Mouse (Mus musculus) gastrocnemius, postnatal 36 days (tissue): ENCODE measurements around the gene Pcna. TPM values are rescaled to one million over a fixed set of nuclear protein-coding genes. Genes with fewer than 3 reads are reported as not detected.
A peak's percentile ranks its signal among the peaks of the same experiment; 100 is the strongest.

Experiments used
- DNase-seq, 2 experiments: peaks; one replicate each; pipeline ENCODE4 v3.0.0; 2022
- intact Hi-C: fragments of 180-260 bp; cut with DNase I; formaldehyde crosslinking; loops from one replicate; pipeline ENCODE4 v1.15.1; 2025
- total RNA-seq, 2 experiments: library from RNA; stranded (reverse); gene quantifications; 2 replicates each; pipeline ENCODE4 v1.2.3; 2021

Pcna gene
- total RNA-seq, 2 experiments from 2014 or later: 19.7 to 20.7 TPM

DNA sequence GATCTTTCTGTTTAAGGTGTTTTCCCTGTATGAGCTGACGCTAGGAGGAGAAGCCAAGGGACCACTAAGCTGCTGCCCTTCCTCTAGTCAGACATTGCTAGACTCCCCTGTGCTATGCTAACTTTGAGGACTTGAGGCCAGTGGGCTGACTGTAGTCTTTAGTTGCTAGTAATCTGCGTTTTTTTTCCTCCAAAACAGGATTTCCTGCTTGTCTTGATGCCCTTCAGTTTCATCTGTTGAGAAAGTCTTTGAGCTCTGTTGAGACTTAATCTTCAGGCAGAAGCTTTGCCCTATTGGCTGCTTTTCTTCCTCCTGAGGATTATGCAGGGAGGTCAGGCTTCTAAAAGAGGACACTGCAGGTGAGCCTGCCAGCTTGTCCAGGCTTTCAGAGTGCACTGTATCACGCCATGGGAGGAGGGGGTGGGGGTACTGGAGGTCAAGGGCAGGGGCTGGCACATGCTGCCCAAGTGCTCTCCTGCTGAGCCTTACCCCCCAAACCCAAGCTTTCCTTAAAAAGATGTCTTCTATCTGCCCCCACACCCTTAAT, 26.3 kb upstream of the Pcna start:
- DNase-seq: no peak
- intact Hi-C loops: no loop called here

GRCm38 (mm10) chr2:132278273-132278853, 25.2 kb upstream of the Pcna start:
- DNase-seq: no peak
- intact Hi-C loops: no loop called here

DNA sequence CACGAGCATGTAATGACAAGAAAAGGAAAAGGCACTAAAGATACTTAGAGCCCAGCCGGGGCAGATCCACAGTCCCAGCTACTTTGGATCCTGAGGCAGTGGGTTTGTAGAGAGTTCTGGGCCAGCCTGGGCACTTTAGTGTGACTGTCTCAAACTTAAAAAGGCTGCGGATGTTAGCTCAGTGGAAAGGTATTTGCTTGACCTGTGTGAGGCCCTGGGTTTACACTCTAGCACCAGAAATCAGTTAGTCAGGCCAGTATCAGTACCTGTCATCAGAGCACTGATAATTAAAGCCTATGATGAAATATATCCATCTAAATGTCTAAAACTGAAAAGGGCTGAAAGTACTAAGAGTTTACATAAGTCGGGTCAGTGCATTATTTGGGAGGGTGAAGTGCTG, 23.1 kb upstream of the Pcna start:
- no peak for DNase-seq
- intact Hi-C loops: no loop called here

GRCm38 (mm10) chr2:132275527-132275926, 22.4 kb upstream of the Pcna start:
- intact Hi-C loops: no loop called here
- no peak for DNase-seq

- intact Hi-C loops: no loop called here
- DNase-seq: no peak
These were observed 19.7 kb upstream of the Pcna start for GRCm38 (mm10) chr2:132272694-132273389.

DNA sequence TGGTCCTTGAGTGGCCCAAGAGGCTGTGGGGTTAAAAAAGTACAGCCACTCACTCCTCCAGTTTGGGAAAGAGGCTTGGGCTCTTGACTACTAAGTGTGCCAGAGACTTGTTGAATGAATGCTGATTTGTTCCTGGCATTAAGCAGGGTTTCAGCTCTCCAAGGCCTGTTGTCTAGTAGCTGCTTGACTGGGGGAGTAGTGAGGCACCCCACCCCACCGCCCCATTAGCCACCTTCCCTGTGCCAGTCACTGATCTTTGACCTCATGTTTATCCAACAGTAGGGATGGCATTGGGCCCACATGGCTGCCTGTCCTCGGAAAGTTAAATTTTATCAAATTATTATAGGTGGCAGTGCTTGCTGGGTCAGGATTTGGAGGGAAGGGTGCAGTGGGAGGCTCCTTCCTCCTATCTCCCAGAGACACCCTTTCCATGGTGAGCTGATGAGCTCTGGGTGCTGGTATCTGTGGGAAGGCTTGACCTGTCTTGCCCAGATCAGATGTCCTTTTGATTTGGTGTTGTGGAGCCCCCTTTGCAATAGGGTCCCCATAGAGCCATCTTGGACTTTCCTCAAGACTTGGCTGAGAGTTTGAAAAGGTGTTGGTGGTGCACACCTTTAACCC, 17.3 kb upstream of the Pcna start:
- intact Hi-C loops: no loop called here
- DNase-seq: no peak

DNA sequence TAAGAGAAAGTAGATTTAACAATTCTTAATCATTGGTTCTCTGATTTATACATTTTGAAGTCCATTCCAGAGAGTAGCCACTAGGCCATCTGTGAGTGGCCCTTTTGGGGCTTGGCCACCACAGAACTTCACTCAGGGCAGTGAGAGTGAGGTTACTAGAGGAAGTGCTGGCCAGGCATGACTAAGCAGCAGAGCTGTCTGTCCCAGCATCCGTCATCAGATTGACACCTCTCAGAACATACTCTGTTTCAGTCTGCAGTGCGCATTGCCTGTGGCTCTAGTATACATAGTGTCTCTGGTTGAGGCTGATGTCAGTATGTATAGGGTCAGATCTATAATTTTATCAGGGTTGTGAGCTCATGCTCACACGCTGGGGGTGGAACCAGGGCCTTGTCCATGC, 16.1 kb upstream of the Pcna start:
- no peak for DNase-seq
- intact Hi-C loops: no loop called here

DNA sequence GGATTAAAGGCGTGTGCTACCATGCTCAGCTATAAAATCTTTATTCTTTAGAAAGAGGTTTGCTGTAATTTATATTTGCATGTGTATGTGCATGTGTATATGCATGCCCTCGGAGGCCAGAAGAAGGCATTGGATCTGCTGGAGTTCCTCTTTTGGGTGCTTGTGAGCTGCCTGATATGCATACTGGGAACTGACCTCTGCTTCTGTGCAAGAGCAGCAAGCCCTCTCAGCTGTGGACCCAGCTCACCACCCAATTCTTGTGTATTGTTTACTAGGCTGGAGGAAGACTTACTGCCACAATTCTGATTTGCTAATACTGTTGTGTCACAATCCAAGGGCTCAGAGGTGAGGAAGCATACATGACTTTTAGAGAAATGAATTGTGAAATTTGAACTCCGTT, 13.0 kb upstream of the Pcna start:
- DNase-seq: no peak
- intact Hi-C loops: no loop called here

- intact Hi-C loops: no loop called here
These were observed 12.1 kb upstream of the Pcna start for GRCm38 (mm10) chr2:132265196-132265595.

DNA sequence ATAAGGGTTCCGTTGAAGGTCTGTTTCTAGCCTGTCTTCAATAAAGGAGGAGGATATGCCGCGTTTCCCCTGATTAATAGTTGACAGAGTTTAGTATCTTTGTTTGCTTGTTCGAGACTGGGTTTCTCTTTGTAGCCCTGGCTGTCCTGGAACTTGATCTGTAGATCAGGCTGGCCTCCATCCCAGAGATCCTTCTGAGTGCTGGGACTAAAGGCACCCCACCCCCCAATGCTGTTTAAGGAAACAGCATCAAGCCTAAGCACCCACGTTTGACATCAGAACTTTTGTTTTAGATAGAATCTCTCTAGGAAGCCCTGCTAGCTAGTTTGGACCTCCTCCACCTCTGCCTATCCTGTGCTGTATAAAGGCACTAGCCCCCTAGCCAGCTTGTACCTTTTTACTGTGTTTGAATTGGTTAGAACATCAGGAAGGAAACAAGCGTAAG, 11.2 kb upstream of the Pcna start:
- no peak for DNase-seq
- intact Hi-C loops: loop anchor here (5.0 kb wide), 1 partner anchor 223 kb away; no protein-coding TSS in a partner anchor

More at GRCm38 (mm10) chr2:132265196-132265595, 12.1 kb upstream of the Pcna start:
- DNase-seq: no peak

GRCm38 (mm10) chr2:132263421-132264265, 10.5 kb upstream of the Pcna start:
- no peak for DNase-seq
- intact Hi-C loops: loop anchor here (2.0 to 5.0 kb wide), 2 partner anchors 45 to 224 kb away; no protein-coding TSS in a partner anchor

DNA sequence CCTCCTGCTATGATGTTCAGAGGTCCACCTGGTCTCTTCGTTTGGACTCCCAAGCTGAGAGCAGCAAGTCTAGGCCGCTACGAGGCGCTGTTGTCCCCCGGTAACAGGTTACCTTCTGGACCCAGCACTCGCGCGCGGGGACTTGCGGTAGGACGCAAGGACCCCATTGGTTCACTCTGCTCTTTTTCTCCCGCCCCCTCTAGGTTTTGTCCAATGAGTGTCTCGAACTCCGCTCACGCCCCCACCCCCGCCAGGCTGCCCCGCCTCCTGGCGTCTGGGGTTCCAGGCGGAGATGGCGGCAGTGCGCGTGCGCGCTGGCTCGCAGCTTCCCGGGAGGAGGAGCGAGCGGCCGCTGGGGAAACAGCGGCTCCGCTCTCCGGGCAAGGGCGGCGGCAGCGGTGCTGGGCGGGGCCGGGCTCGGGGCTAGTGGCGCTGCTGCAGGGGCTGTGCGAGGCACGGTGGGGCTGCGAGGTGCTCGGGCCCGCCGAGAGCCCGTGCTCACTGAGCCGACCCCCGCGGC, 9.8 kb upstream of the Pcna start, which contains the start of gene Cds2:
Gene Cds2 (plus strand): TSS at position 270 of the 520 bp plus-strand sequence.
- intact Hi-C loops: loop anchor here (2.0 to 5.0 kb wide), 2 partner anchors 46 to 224 kb away; no protein-coding TSS in a partner anchor
- peak; percentile 98 to 99 for DNase-seq

- intact Hi-C loops: loop anchor here (2.0 to 5.0 kb wide), 2 partner anchors 47 to 225 kb away; no protein-coding TSS in a partner anchor
- no peak for DNase-seq
These were observed 9.1 kb upstream of the Pcna start for GRCm38 (mm10) chr2:132262175-132262574.

GRCm38 (mm10) chr2:132260601-132261000, 7.5 kb upstream of the Pcna start:
- no peak for DNase-seq
- intact Hi-C loops: loop anchor here (5.0 kb wide), 1 partner anchor 227 kb away; no protein-coding TSS in a partner anchor

DNA sequence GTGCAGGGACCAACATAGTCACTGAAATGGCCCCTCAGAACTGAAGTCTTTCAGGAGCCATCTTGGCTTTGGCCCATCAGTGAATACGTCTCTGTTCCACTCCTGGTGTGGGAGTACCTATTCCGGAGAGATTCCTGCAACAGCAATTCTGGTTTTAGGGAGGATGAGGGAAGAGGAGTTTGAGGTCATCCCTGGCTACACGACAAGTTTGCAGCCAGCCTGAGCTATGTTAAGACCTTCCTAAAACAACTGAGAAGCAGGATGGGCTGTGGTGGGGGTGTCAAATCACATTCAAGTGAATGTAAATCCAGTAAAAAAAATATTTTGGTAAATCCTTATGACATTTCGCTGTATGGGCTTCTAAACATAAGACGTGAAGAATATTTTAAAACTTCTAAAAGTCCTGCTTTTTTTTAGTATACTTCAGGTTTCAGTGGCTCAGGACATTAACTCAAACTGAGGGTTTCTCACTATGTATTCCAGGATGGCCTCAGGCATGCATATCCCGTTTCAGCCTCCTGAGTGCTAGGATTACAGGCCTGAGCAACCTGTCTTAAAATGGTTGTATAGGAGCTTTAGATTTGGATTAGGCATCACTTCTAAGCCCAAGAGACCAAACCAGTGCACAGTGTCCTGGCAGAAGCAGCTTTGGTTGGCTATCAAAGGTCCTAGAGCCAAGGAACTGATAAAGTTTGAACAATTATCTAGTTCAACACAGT, 4.4 kb upstream of the Pcna start:
- no peak for DNase-seq
- intact Hi-C loops: no loop called here

DNA sequence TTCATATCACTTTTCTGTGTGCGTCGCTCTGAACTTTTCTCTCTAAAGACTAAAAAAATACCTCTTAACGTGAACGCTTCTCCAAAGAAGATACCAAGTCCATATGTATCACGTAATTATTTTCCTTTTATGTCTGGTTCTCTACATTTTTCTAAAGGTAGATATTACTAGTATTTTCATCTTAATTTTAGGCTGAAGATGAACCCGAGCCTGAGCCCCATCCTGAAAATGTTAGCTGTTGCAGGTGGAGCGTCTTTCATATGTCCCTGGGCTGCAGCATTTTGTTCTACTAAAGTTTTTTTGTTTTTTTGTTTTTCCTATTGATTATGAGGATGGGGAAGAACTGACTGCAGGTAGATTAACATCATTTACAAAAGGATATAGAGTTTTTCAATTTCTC, 489 bp upstream of the Pcna start:
- intact Hi-C loops: no loop called here
- DNase-seq: no peak

DNA sequence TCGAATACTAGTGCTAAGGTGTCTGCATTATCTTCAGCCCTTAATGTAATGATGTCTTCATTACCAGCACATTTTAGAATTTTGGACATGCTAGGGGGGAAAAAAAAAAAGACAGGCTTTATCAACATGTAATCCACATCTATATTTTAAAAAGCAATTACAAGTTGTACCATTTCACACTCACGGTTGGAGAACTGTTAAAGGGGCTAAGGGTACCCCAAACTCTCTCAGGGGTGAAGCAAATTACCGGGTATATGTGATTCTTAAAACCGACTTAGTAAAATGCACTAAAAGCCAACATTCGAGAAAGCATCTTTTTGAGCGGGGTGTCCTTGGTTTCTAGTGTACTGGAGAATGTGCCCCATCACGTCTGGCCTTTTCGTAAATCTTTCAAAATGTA, 1.2 kb downstream of the Pcna start:
- DNase-seq: no peak
- intact Hi-C loops: no loop called here

- peak; percentile 90 for DNase-seq
- intact Hi-C loops: loop anchor here (10.0 kb wide), 1 partner anchor 423 kb away; no protein-coding TSS in a partner anchor
These were observed 5.4 kb downstream of the Pcna start, which contains the start of gene Tmem230 for GRCm38 (mm10) chr2:132247539-132248313. Gene Tmem230, minus strand, starts transcription at chr2:132247807.
